Mouse (Mus musculus): ENCODE results near the gene Asic4. TPM values are rescaled to one million over a fixed set of nuclear protein-coding genes. Genes with fewer than 3 reads are reported as not detected.

Asic4 gene
- polyA plus RNA-seq, 1 experiment = 0.05 TPM

- Histone ChIP-seq H3K79me2 (ENCODE audit: control insufficient read depth, insufficient read depth) (peaks cover 9% of the 10 kb centered on the region), H3K36me3 (ENCODE audit: control insufficient read depth, insufficient read depth) (no peaks in the 10 kb centered on the region), H3K79me3 (ENCODE audit: low read depth) (peaks cover 4% of the 10 kb centered on the region), H3ac (ENCODE audit: control insufficient read depth, insufficient read length, low read depth) (no peak overlapping the region), H3K27me3 (ENCODE audit: control insufficient read depth, insufficient read depth, insufficient read length) (peaks cover 6% of the 10 kb centered on the region), H3K4me3 (ENCODE audit: insufficient read depth, poor library complexity, severe bottlenecking) (no peak overlapping the region)
- no peak for TF ChIP-seq CEBPB (IDR thresholded peaks at IDR 0.05; ENCODE audit: low read depth)
- no peak for TF ChIP-seq MAX (IDR thresholded peaks at IDR 0.05)
- no peak for TF ChIP-seq MYOG (IDR thresholded peaks at IDR 0.05; ENCODE audit: control insufficient read depth, extremely low read depth, insufficient read length)
- TF ChIP-seq USF1 (IDR thresholded peaks at IDR 0.05; ENCODE audit: low read depth) = no peak
- TF ChIP-seq FOSL1 (IDR thresholded peaks at IDR 0.05; ENCODE audit: insufficient read depth, low read length, poor library complexity, severe bottlenecking) = no peak
- no peak for TF ChIP-seq MYOD1 (IDR thresholded peaks at IDR 0.05; ENCODE audit: control insufficient read depth, insufficient read length, low read depth)
- TF ChIP-seq CTCF (IDR thresholded peaks at IDR 0.05; ENCODE audit: control insufficient read depth, insufficient read depth, insufficient read length) = no peak
These were observed 67.7 kb downstream of the Asic4 start for GRCm38 (mm10) chr1:75517984-75518383.

- no peak for TF ChIP-seq MYOG (IDR thresholded peaks at IDR 0.05; ENCODE audit: control insufficient read depth, extremely low read depth, insufficient read length)
- no peak for TF ChIP-seq MAX (IDR thresholded peaks at IDR 0.05)
- TF ChIP-seq CEBPB (IDR thresholded peaks at IDR 0.05; ENCODE audit: low read depth) = no peak
- TF ChIP-seq CTCF (IDR thresholded peaks at IDR 0.05; ENCODE audit: control insufficient read depth, insufficient read depth, insufficient read length) = no peak
- peaks cover 6% of the 10 kb centered on the region for H3K27me3 ChIP-seq (ENCODE audit: control insufficient read depth, insufficient read depth, insufficient read length)
These were observed 68.2 kb downstream of the Asic4 start for GRCm38 (mm10) chr1:75518427-75518826.

GRCm38 (mm10) chr1:75519576-75519975 is 69.3 kb downstream of the Asic4 start:
- TF ChIP-seq CEBPB (IDR thresholded peaks at IDR 0.05; ENCODE audit: low read depth) (no peak), MAX (IDR thresholded peaks at IDR 0.05) (no peak), USF1 (IDR thresholded peaks at IDR 0.05; ENCODE audit: low read depth) (no peak), MYOG (IDR thresholded peaks at IDR 0.05; ENCODE audit: control insufficient read depth, extremely low read depth, insufficient read length) (no peak), MYOD1 (IDR thresholded peaks at IDR 0.05; ENCODE audit: control insufficient read depth, insufficient read length, low read depth) (no peak), FOSL1 (IDR thresholded peaks at IDR 0.05; ENCODE audit: insufficient read depth, low read length, poor library complexity, severe bottlenecking) (no peak), CTCF (IDR thresholded peaks at IDR 0.05; ENCODE audit: control insufficient read depth, insufficient read depth, insufficient read length) (no peak)
- Histone ChIP-seq H3ac (ENCODE audit: control insufficient read depth, insufficient read length, low read depth) (no peak overlapping the region), H3K36me3 (ENCODE audit: control insufficient read depth, insufficient read depth) (no peaks in the 10 kb centered on the region), H3K4me3 (ENCODE audit: insufficient read depth, poor library complexity, severe bottlenecking) (no peak overlapping the region), H3K27me3 (ENCODE audit: control insufficient read depth, insufficient read depth, insufficient read length) (peaks cover 3% of the 10 kb centered on the region), H3K79me3 (ENCODE audit: low read depth) (peaks cover 4% of the 10 kb centered on the region), H3K79me2 (ENCODE audit: control insufficient read depth, insufficient read depth) (peaks cover 12% of the 10 kb centered on the region)

More at GRCm38 (mm10) chr1:75518427-75518826, 68.2 kb downstream of the Asic4 start:
- Histone ChIP-seq H3K79me2 (ENCODE audit: control insufficient read depth, insufficient read depth) (peaks cover 12% of the 10 kb centered on the region), H3K79me3 (ENCODE audit: low read depth) (peaks cover 4% of the 10 kb centered on the region), H3K4me3 (ENCODE audit: insufficient read depth, poor library complexity, severe bottlenecking) (no peak overlapping the region), H3K36me3 (ENCODE audit: control insufficient read depth, insufficient read depth) (no peaks in the 10 kb centered on the region), H3ac (ENCODE audit: control insufficient read depth, insufficient read length, low read depth) (no peak overlapping the region)

- peak; percentile 60 for TF ChIP-seq USF1 (IDR thresholded peaks at IDR 0.05; ENCODE audit: low read depth)
- TF ChIP-seq MAX (IDR thresholded peaks at IDR 0.05) = peak; percentile 49
- no peak for TF ChIP-seq CTCF (IDR thresholded peaks at IDR 0.05; ENCODE audit: control insufficient read depth, insufficient read depth, insufficient read length)
- TF ChIP-seq FOSL1 (IDR thresholded peaks at IDR 0.05; ENCODE audit: insufficient read depth, low read length, poor library complexity, severe bottlenecking) = no peak
- TF ChIP-seq MYOD1 (IDR thresholded peaks at IDR 0.05; ENCODE audit: control insufficient read depth, insufficient read length, low read depth) = no peak
- Histone ChIP-seq H3ac (ENCODE audit: control insufficient read depth, insufficient read length, low read depth) (peak within 1 kb of the TSS; percentile 85), H3K36me3 (ENCODE audit: control insufficient read depth, insufficient read depth) (peaks cover 6% of the 10 kb centered on the region), H3K4me3 (ENCODE audit: insufficient read depth, poor library complexity, severe bottlenecking) (peak within 1 kb of the TSS; percentile 55), H3K27me3 (ENCODE audit: control insufficient read depth, insufficient read depth, insufficient read length) (peaks cover 3% of the 10 kb centered on the region), H3K79me2 (ENCODE audit: control insufficient read depth, insufficient read depth) (peaks cover 12% of the 10 kb centered on the region), H3K79me3 (ENCODE audit: low read depth) (peaks cover 4% of the 10 kb centered on the region)
These were observed 71.2 kb downstream of the Asic4 start, which contains the start of gene Stk11ip for GRCm38 (mm10) chr1:75521321-75522031. TSS of gene Stk11ip (plus strand) at chr1:75521529.

Other genes starting within 250 kb of the Asic4 start
- 1.3 TPM for gene Glb1l, start 239.6 kb upstream of the Asic4 start, polyA plus RNA-seq (2012; fragmentation: generic; extraction: Trizol)
- 110 TPM for gene Stk16, start 239.6 kb upstream of the Asic4 start, polyA plus RNA-seq (2012; fragmentation: generic; extraction: Trizol)
- gene Tuba4a, start 230.6 kb upstream of the Asic4 start, polyA plus RNA-seq (2012; fragmentation: generic; extraction: Trizol) = 167 TPM
- gene A630095N17Rik, start 218.3 kb upstream of the Asic4 start, polyA plus RNA-seq (2012; fragmentation: generic; extraction: Trizol) = not detected
- gene Dnajb2, start 214.0 kb upstream of the Asic4 start, polyA plus RNA-seq (2012; fragmentation: generic; extraction: Trizol) = 27.7 TPM
- 15.3 TPM for gene Ptprn, start 185.9 kb upstream of the Asic4 start, polyA plus RNA-seq (2012; fragmentation: generic; extraction: Trizol)
- not detected for gene Resp18, start 172.0 kb upstream of the Asic4 start, polyA plus RNA-seq (2012; fragmentation: generic; extraction: Trizol)
- gene Dnpep, start 132.4 kb upstream of the Asic4 start, polyA plus RNA-seq (2012; fragmentation: generic; extraction: Trizol) = 134 TPM
- gene Des, start 90.1 kb upstream of the Asic4 start, polyA plus RNA-seq (2012; fragmentation: generic; extraction: Trizol) = 657 TPM
- 29.4 TPM for gene Speg, start 75.1 kb upstream of the Asic4 start, polyA plus RNA-seq (2012; fragmentation: generic; extraction: Trizol)
- gene Gmppa, start 14.5 kb upstream of the Asic4 start, polyA plus RNA-seq (2012; fragmentation: generic; extraction: Trizol) = 78.8 TPM
- 49.3 TPM for gene Chpf, start 28.9 kb downstream of the Asic4 start, polyA plus RNA-seq (2012; fragmentation: generic; extraction: Trizol)
- 0.70 TPM for gene Tmem198, start 29.1 kb downstream of the Asic4 start, polyA plus RNA-seq (2012; fragmentation: generic; extraction: Trizol)
- gene Obsl1, start 56.0 kb downstream of the Asic4 start, polyA plus RNA-seq (2012; fragmentation: generic; extraction: Trizol) = 31.6 TPM
- gene Inha, start 56.6 kb downstream of the Asic4 start, polyA plus RNA-seq (2012; fragmentation: generic; extraction: Trizol) = 0.64 TPM
- gene Stk11ip, start 71.1 kb downstream of the Asic4 start, polyA plus RNA-seq (2012; fragmentation: generic; extraction: Trizol) = 7.4 TPM
- 3.1 TPM for gene Slc4a3, start 95.8 kb downstream of the Asic4 start, polyA plus RNA-seq (2012; fragmentation: generic; extraction: Trizol)

All from C2C12 (cell line).